Mouse (Mus musculus): ENCODE results near the gene Prex1. TPM values are rescaled to one million over a fixed set of nuclear protein-coding genes. Genes with fewer than 3 reads are reported as not detected.
A peak's percentile ranks its signal among the peaks of the same experiment; 100 is the strongest.

The Prex1 gene
- total RNA-seq (2012; rRNA removed): 11.6 and 18.5 TPM in 2 replicates
- total RNA-seq (2014; rRNA removed): 4.9 and 5.5 TPM in 2 replicates
- 14.6 and 19.5 TPM in 2 replicates for polyA plus RNA-seq (2012; ENCODE audit: insufficient read length, low read depth)

DNA sequence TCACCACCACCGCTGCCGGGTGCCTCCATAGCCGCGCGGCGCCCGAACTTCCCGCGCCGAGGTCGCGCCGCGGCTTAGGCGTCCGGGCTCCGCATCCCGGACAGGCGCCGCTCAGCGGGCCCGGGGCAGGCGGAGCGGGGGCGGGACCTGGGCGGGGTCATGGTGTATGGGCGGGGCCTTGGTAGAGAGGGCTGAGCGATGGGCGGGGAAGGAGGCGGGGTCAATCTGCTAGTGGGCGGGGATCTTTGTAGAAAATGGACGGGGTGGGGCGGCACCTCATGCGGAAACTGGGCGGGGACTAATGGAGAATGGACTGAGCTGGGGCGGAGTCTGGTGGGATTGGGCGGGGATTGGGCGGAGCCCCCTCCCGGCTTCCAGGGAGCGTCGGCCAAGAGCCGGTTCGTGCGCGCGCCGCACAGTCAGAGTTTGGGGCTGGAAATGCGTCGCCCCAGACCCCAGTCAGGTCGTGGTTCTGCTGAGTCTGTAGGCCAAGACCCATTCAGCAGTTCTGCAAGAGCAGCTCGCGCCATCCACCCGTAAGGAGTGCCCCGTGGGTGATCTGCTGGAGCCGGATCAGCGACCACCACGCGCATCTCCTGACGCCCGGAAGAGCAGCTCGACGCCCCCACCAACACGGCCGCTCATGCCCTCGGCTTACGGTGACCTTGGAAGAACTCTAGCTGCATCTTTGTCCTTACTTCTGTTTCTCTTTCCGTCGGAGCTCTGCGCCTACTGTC is at the start of gene Prex1:
Prex1 (minus strand) TSS at position 143 of the 737 bp plus-strand sequence.
- Histone ChIP-seq H3K4me1 (ENCODE audit: control insufficient read depth in 1 of 2, insufficient read depth in 2 of 2) (peaks cover 34 to 81% of the 10 kb centered on the region in 2 experiments), H3K9me3 (replicated peaks; ENCODE audit: low read length) (peaks cover 5% of the 10 kb centered on the region), H3K27me3 (replicated peaks) (no peaks in the 10 kb centered on the region), H3K36me3 (replicated peaks in 1 of 2; ENCODE audit: control insufficient read depth in 1 of 2, insufficient read depth in 1 of 2, low read length in 1 of 2) (peaks cover 0 to 17% of the 10 kb centered on the region in 2 experiments), H3K27ac (ENCODE audit: insufficient read depth, low read depth) (peak within 1 kb of the TSS; percentile 44), H3K79me2 (replicated peaks; ENCODE audit: control insufficient read depth, extremely low read depth, insufficient read depth, poor library complexity, severe bottlenecking) (no peaks in the 10 kb centered on the region; the same call in 1 of the 2 replicates), H3K4me3 (replicated peaks in 1 of 3; ENCODE audit: low read depth in 2 of 3, low read length in 2 of 3, poor library complexity in 1 of 3) (peak within 1 kb of the TSS; percentile 83 to 93 (median 92)), H3K4me2 (ENCODE audit: insufficient read depth, low read depth, poor library complexity, severe bottlenecking) (peak within 1 kb of the TSS; percentile 89), H3K9ac (ENCODE audit: insufficient read depth, low read depth) (peak within 1 kb of the TSS; percentile 75)
- dilution Hi-C loops (cut with MboI; ENCODE audit: extremely low pct_ligation_motif_present, extremely low pct_unique_long_range_greater_than_20kb, low sequenced_read_pairs): no loop called here
- in situ Hi-C loops (cut with MboI; ENCODE audit: low pct_ligation_motif_present, low pct_unique_long_range_greater_than_20kb, low sequenced_read_pairs): loop anchor here (5.0 to 10.0 kb wide), 2 partner anchors 87 to 119 kb away; no protein-coding TSS in a partner anchor
- peak; percentile 95 for DNase-seq (ENCODE audit: extremely low read depth)
- TF ChIP-seq ETS1 (conservative IDR thresholded peaks at IDR 0.05; ENCODE audit: low read depth, low read length) (no peak), POLR2A (IDR thresholded peaks at IDR 0.05; ENCODE audit: low read depth, low read length) (peak; percentile 77), MYC (IDR thresholded peaks at IDR 0.05; ENCODE audit: low read depth, low read length) (0 out of 2 replicates have a peak, but pooled peaks have one; percentile 39), JUND (conservative IDR thresholded peaks at IDR 0.05; ENCODE audit: low read depth, low read length) (no peak), ELF1 (IDR thresholded peaks at IDR 0.05; ENCODE audit: low read depth, low read length) (0 out of 2 replicates have a peak, but pooled peaks have one; percentile 28), BHLHE40 (IDR thresholded peaks at IDR 0.05; ENCODE audit: low read depth, low read length) (no peak), MAX (IDR thresholded peaks at IDR 0.05; ENCODE audit: low read length) (peak; percentile 57), NRF1 (IDR thresholded peaks at IDR 0.05; ENCODE audit: low read depth, low read length) (peak; percentile 31; the same call in 1 of the 2 replicates), TBP (conservative IDR thresholded peaks at IDR 0.05; ENCODE audit: low read depth, low read length) (0 out of 2 replicates have a peak, but pooled peaks have one; percentile 29), SMC3 (IDR thresholded peaks at IDR 0.05; ENCODE audit: low read depth, low read length) (peak; percentile 12; the same call in 1 of the 2 replicates)

DNA sequence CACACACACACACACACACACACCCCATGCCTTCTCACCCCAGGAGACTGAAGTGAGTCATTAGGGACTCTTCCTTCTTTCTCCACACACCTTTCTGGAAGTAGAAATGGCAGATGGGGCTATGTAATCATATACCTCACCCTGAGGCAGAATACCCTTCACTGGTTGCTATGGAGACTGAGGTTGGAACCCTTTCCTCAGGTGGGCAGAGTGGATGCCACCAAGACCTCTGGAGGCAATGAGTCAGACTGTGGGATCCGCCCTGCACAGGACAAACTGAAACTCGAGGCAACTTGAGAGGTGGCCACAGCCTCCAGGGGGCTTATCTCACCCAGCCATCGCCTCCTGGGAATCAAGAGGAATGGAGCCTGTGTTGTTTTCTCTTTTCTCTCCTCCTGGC is 44.3 kb upstream of the Prex1 start:
- no peaks in the 10 kb centered on the region for H3K27me3 ChIP-seq (replicated peaks)
- no peaks in the 10 kb centered on the region for H3K36me3 ChIP-seq (replicated peaks in 1 of 2; ENCODE audit: control insufficient read depth in 1 of 2, insufficient read depth in 1 of 2, low read length in 1 of 2)
- H3K4me1 ChIP-seq (ENCODE audit: control insufficient read depth in 1 of 2, insufficient read depth in 2 of 2): peaks cover 7 to 33% of the 10 kb centered on the region in 2 experiments
- no peak overlapping the region for H3K9ac ChIP-seq (ENCODE audit: insufficient read depth, low read depth)
- H3K27ac ChIP-seq (ENCODE audit: insufficient read depth, low read depth): no peak overlapping the region
- no peaks in the 10 kb centered on the region for H3K9me3 ChIP-seq (replicated peaks; ENCODE audit: low read length)
- in situ Hi-C loops (cut with MboI; ENCODE audit: low pct_ligation_motif_present, low pct_unique_long_range_greater_than_20kb, low sequenced_read_pairs) (no loop called here), dilution Hi-C loops (cut with MboI; ENCODE audit: extremely low pct_ligation_motif_present, extremely low pct_unique_long_range_greater_than_20kb, low sequenced_read_pairs) (no loop called here)
- DNase-seq (ENCODE audit: extremely low read depth): peak; percentile 55
- H3K4me3 ChIP-seq (replicated peaks in 1 of 3; ENCODE audit: low read depth in 2 of 3, low read length in 2 of 3, poor library complexity in 1 of 3): no peak overlapping the region
- TF ChIP-seq ZMIZ1 (IDR thresholded peaks at IDR 0.05; ENCODE audit: low read depth, low read length): no peak
- 0 out of 2 replicates have a peak, but pooled peaks have one; percentile 40 for TF ChIP-seq ETS1 (conservative IDR thresholded peaks at IDR 0.05; ENCODE audit: low read depth, low read length)
- H3K4me2 ChIP-seq (ENCODE audit: insufficient read depth, low read depth, poor library complexity, severe bottlenecking): no peak overlapping the region
- no peaks in the 10 kb centered on the region for H3K79me2 ChIP-seq (replicated peaks; ENCODE audit: control insufficient read depth, extremely low read depth, insufficient read depth, poor library complexity, severe bottlenecking)

DNA sequence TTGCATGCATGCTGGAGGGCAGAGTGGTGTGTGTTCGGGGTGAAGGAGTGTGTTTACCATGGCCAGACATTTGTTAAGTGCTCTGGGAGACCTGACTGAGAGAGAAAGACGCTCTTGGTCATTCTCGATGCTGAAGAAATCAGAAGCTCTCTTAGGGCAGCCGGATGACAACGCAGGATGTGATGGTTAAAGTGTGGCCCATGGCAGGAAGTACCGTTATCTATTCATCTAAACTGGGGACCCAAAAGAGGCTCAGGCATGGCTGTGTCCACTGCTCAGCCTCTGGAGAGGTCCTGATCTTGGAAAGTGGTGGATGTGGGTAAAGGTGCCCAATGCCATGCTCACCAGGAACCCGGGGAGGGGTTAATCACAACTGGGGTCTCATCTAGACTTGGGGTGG is 41.1 kb upstream of the Prex1 start:
- dilution Hi-C loops (cut with MboI; ENCODE audit: extremely low pct_ligation_motif_present, extremely low pct_unique_long_range_greater_than_20kb, low sequenced_read_pairs): no loop called here
- Histone ChIP-seq H3K36me3 (replicated peaks in 1 of 2; ENCODE audit: control insufficient read depth in 1 of 2, insufficient read depth in 1 of 2, low read length in 1 of 2) (no peaks in the 10 kb centered on the region), H3K4me3 (replicated peaks in 1 of 3; ENCODE audit: low read depth in 2 of 3, low read length in 2 of 3, poor library complexity in 1 of 3) (no peak overlapping the region)

More for the DNA sequence above, 41.1 kb upstream of the Prex1 start:
- no peak for TF ChIP-seq ZKSCAN1 (IDR thresholded peaks at IDR 0.05; ENCODE audit: borderline replicate concordance, low read depth, low read length)
- TF ChIP-seq GABPA (IDR thresholded peaks at IDR 0.05; ENCODE audit: insufficient replicate concordance, low read depth, low read length): no peak
- no peak for TF ChIP-seq KAT2A (IDR thresholded peaks at IDR 0.05; ENCODE audit: insufficient replicate concordance, low read length)
- no peak for TF ChIP-seq RCOR1 (conservative IDR thresholded peaks at IDR 0.05; ENCODE audit: low read depth, low read length)
- no peak for TF ChIP-seq ZNF384 (IDR thresholded peaks at IDR 0.05; ENCODE audit: low read depth, low read length)
- TF ChIP-seq JUN (IDR thresholded peaks at IDR 0.05; ENCODE audit: insufficient read depth, low read depth, low read length): no peak
- TF ChIP-seq POLR2A (IDR thresholded peaks at IDR 0.05; ENCODE audit: low read depth, low read length): no peak
- no peak for TF ChIP-seq CTCF (conservative IDR thresholded peaks at IDR 0.05 in 1 of 2, IDR thresholded peaks at IDR 0.05 in 1 of 2; ENCODE audit: low read depth in 2 of 2, low read length in 2 of 2)
- H3K4me2 ChIP-seq (ENCODE audit: insufficient read depth, low read depth, poor library complexity, severe bottlenecking): no peak overlapping the region
- in situ Hi-C loops (cut with MboI; ENCODE audit: low pct_ligation_motif_present, low pct_unique_long_range_greater_than_20kb, low sequenced_read_pairs): no loop called here
- no peaks in the 10 kb centered on the region for H3K9me3 ChIP-seq (replicated peaks; ENCODE audit: low read length)
- peaks cover 9 to 45% of the 10 kb centered on the region in 2 experiments for H3K4me1 ChIP-seq (ENCODE audit: control insufficient read depth in 1 of 2, insufficient read depth in 2 of 2)
- DNase-seq (ENCODE audit: extremely low read depth): no peak
- H3K9ac ChIP-seq (ENCODE audit: insufficient read depth, low read depth): no peak overlapping the region
- no peaks in the 10 kb centered on the region for H3K27me3 ChIP-seq (replicated peaks)
- no peaks in the 10 kb centered on the region for H3K79me2 ChIP-seq (replicated peaks; ENCODE audit: control insufficient read depth, extremely low read depth, insufficient read depth, poor library complexity, severe bottlenecking)
- no peak overlapping the region for H3K27ac ChIP-seq (ENCODE audit: insufficient read depth, low read depth)
